Mouse (Mus musculus): ENCODE results near the gene Best1. TPM values are rescaled to one million over a fixed set of nuclear protein-coding genes. Genes with fewer than 3 reads are reported as not detected.
A peak's percentile ranks its signal among the peaks of the same experiment; 100 is the strongest.

The Best1 gene
- polyA plus RNA-seq, 1 experiment from 2014 or later = 1.4 TPM

- Histone ChIP-seq H3K27ac (ENCODE audit: low read length) (peak overlapping the region; percentile 86), H3K4me2 (replicated peaks; ENCODE audit: low read depth, low read length) (peak overlapping the region; percentile 34; the same call in 1 of the 2 replicates), H3K27me3 (ENCODE audit: insufficient read depth, low read length) (no peaks in the 10 kb centered on the region), H3K9me3 (ENCODE audit: low read length) (peaks cover 11% of the 10 kb centered on the region), H3K36me3 (ENCODE audit: insufficient read depth, low read length) (no peaks in the 10 kb centered on the region), H3K9ac (replicated peaks; ENCODE audit: low read length) (peak overlapping the region; percentile 46), H3K4me3 (ENCODE audit: low read length) (no peak overlapping the region), H3K4me1 (ENCODE audit: insufficient read depth, low read length) (peaks cover 11% of the 10 kb centered on the region)
- 21% methylated on average over 7 of the region's 7 CpGs for WGBS
- ATAC-seq (ENCODE audit: low FRiP score, low TSS enrichment) = peak; percentile 89
Observed at GRCm38 (mm10) chr19:9954055-9954810, 47.2 kb downstream of the Best1 start.

DNA sequence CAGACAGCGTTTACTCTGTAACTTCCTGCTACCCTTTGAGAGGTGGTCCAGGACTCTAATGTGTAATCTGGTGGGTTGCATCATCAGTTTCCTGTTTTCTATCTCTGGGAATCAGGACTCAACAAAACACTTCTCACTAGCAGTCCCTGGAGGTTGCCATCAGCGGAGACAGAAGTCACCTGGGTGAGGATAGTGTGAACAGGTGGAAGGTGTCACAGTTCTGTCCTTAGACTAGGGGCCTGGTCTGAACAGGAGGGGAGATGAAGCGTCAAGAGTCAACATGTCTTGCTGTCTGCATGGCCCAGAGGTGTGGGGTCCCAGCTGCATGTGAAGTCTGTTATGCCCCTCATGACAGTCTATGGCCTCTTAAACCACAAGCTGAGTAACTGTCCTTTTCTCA, 48.5 kb downstream of the Best1 start:
- Histone ChIP-seq H3K9me3 (ENCODE audit: low read length) (peaks cover 11% of the 10 kb centered on the region), H3K4me1 (ENCODE audit: insufficient read depth, low read length) (peaks cover 11% of the 10 kb centered on the region), H3K27me3 (ENCODE audit: insufficient read depth, low read length) (no peaks in the 10 kb centered on the region), H3K27ac (ENCODE audit: low read length) (no peak overlapping the region), H3K4me2 (replicated peaks; ENCODE audit: low read depth, low read length) (no peak overlapping the region), H3K4me3 (ENCODE audit: low read length) (no peak overlapping the region), H3K9ac (replicated peaks; ENCODE audit: low read length) (no peak overlapping the region), H3K36me3 (ENCODE audit: insufficient read depth, low read length) (no peaks in the 10 kb centered on the region)
- 88% methylated on average over 3 of the region's 3 CpGs for WGBS
- ATAC-seq (ENCODE audit: low FRiP score, low TSS enrichment) = no peak

- Histone ChIP-seq H3K4me2 (replicated peaks; ENCODE audit: low read depth, low read length) (no peak overlapping the region), H3K27me3 (ENCODE audit: insufficient read depth, low read length) (no peaks in the 10 kb centered on the region), H3K9ac (replicated peaks; ENCODE audit: low read length) (no peak overlapping the region), H3K27ac (ENCODE audit: low read length) (no peak overlapping the region), H3K4me3 (ENCODE audit: low read length) (no peak overlapping the region), H3K9me3 (ENCODE audit: low read length) (peaks cover 11% of the 10 kb centered on the region), H3K4me1 (ENCODE audit: insufficient read depth, low read length) (peaks cover 11% of the 10 kb centered on the region), H3K36me3 (ENCODE audit: insufficient read depth, low read length) (no peaks in the 10 kb centered on the region)
- no peak for ATAC-seq (ENCODE audit: low FRiP score, low TSS enrichment)
- WGBS = 67% methylated on average over 3 of the region's 3 CpGs
Observed at GRCm38 (mm10) chr19:9952390-9952789, 49.0 kb downstream of the Best1 start.

DNA sequence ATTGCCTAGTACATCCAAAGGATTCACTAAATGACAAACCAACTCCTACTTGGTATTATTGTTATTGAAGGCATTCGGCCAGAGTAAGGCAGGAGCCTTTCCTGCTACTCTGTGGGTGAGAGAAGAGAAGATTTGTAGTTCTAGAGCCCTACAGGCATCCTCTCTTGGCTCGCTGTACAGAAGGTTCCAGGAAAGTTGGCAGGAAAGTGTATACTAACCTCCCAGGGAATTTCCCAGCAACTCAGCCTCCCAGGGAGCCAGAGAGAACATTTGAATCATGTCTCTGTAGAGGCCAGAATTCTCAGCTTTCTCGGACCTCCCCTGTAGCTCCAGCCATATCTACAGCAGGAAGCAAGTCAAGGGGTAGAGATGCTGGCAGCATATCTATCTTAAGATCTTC, 54.4 kb downstream of the Best1 start:
- Histone ChIP-seq H3K4me2 (replicated peaks; ENCODE audit: low read depth, low read length) (no peak overlapping the region), H3K27me3 (ENCODE audit: insufficient read depth, low read length) (no peaks in the 10 kb centered on the region), H3K27ac (ENCODE audit: low read length) (no peak overlapping the region), H3K36me3 (ENCODE audit: insufficient read depth, low read length) (no peaks in the 10 kb centered on the region), H3K4me3 (ENCODE audit: low read length) (no peak overlapping the region), H3K9me3 (ENCODE audit: low read length) (peaks cover 2% of the 10 kb centered on the region; the same call in 1 of the 2 replicates), H3K9ac (replicated peaks; ENCODE audit: low read length) (no peak overlapping the region), H3K4me1 (ENCODE audit: insufficient read depth, low read length) (peaks cover 11% of the 10 kb centered on the region)
- WGBS = 61% methylated on average over 3 of the region's 3 CpGs
- ATAC-seq (ENCODE audit: low FRiP score, low TSS enrichment) = no peak

DNA sequence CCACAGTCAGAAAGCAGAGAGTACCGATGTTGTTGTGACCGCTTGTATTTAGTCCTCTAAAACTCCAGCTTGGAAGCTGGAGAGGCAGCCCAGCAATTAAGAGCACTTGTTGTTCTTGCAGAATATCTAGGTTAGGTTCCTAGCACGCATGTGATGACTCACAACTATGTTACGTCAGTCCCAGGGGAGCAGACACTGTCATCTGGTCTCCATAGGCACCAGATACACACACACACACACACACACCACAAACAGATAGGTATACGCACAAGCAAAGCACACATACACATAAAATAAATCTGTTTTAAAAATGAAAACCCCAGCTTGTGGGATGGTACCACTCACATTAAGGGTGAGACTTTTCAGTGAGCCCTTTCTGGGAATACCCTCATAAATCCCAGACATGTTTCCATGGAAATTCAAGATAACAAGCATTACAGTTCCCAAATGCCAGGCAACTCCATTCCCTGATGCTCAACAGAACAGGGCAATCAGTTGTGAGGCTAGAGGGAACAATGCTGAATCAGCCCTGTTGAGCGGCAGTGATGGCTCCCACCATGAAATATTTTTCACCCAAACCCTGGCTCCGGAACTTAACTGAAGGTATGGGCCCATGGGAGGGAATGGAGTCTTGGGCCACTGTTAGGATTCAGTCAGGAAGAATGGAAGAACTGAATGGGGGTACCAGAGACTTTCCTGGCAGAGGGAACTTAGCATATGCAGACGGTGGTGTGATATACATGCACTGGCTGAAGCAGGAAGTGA, 55.5 kb downstream of the Best1 start:
- Histone ChIP-seq H3K36me3 (ENCODE audit: insufficient read depth, low read length) (no peaks in the 10 kb centered on the region), H3K9me3 (ENCODE audit: low read length) (peaks cover 2% of the 10 kb centered on the region; the same call in 1 of the 2 replicates), H3K4me2 (replicated peaks; ENCODE audit: low read depth, low read length) (no peak overlapping the region), H3K9ac (replicated peaks; ENCODE audit: low read length) (no peak overlapping the region), H3K4me1 (ENCODE audit: insufficient read depth, low read length) (peaks cover 14% of the 10 kb centered on the region), H3K4me3 (ENCODE audit: low read length) (no peak overlapping the region), H3K27me3 (ENCODE audit: insufficient read depth, low read length) (no peaks in the 10 kb centered on the region), H3K27ac (ENCODE audit: low read length) (no peak overlapping the region)
- 88% methylated on average over 8 of the region's 8 CpGs for WGBS
- ATAC-seq (ENCODE audit: low FRiP score, low TSS enrichment) = no peak

GRCm38 (mm10) chr19:9942539-9943533, 58.6 kb downstream of the Best1 start:
- H3K9me3 ChIP-seq (ENCODE audit: low read length) = no peaks in the 10 kb centered on the region
- no peak overlapping the region for H3K4me2 ChIP-seq (replicated peaks; ENCODE audit: low read depth, low read length)
- WGBS = 42% methylated on average over 10 of the region's 10 CpGs
- H3K4me3 ChIP-seq (ENCODE audit: low read length) = no peak overlapping the region
- peak; percentile 60; the same call in 1 of the 2 replicates for ATAC-seq (ENCODE audit: low FRiP score, low TSS enrichment)
- no peak overlapping the region for H3K9ac ChIP-seq (replicated peaks; ENCODE audit: low read length)
- H3K27me3 ChIP-seq (ENCODE audit: insufficient read depth, low read length) = no peaks in the 10 kb centered on the region
- no peaks in the 10 kb centered on the region for H3K36me3 ChIP-seq (ENCODE audit: insufficient read depth, low read length)
- H3K4me1 ChIP-seq (ENCODE audit: insufficient read depth, low read length) = peaks cover 14% of the 10 kb centered on the region
- no peak overlapping the region for H3K27ac ChIP-seq (ENCODE audit: low read length)

- Histone ChIP-seq H3K27ac (ENCODE audit: low read length) (no peak overlapping the region), H3K9me3 (ENCODE audit: low read length) (no peaks in the 10 kb centered on the region), H3K4me1 (ENCODE audit: insufficient read depth, low read length) (peaks cover 14% of the 10 kb centered on the region), H3K4me2 (replicated peaks; ENCODE audit: low read depth, low read length) (no peak overlapping the region), H3K36me3 (ENCODE audit: insufficient read depth, low read length) (no peaks in the 10 kb centered on the region), H3K9ac (replicated peaks; ENCODE audit: low read length) (no peak overlapping the region), H3K4me3 (ENCODE audit: low read length) (no peak overlapping the region), H3K27me3 (ENCODE audit: insufficient read depth, low read length) (no peaks in the 10 kb centered on the region)
- WGBS = 30% methylated on average over 1 of the region's 1 CpGs
- ATAC-seq (ENCODE audit: low FRiP score, low TSS enrichment) = peak; percentile 63
Observed at GRCm38 (mm10) chr19:9941809-9942208, 59.6 kb downstream of the Best1 start.

DNA sequence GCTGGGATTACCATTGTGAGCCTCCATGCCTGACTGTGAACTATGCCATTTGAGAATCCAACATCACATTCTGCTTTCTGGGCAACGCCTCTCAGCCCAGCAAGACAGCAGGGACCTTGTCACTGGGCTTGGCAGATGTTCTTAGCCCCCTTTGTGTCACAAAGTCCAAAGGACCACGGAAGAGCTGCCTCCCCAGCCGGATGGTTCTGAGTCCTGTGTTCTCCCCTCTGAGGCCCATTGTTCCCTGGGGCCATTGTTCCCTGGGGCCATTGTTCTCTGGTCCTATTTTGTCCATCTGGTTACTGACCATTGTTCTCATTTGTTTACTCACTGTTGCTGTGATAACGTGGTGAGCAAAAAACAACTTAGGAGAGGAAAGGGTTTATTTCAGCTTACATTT, 60.5 kb downstream of the Best1 start:
- H3K4me2 ChIP-seq (replicated peaks; ENCODE audit: low read depth, low read length) = no peak overlapping the region
- ATAC-seq (ENCODE audit: low FRiP score, low TSS enrichment) = no peak

GRCm38 (mm10) chr19:9939841-9940240, 61.6 kb downstream of the Best1 start:
- Histone ChIP-seq H3K27ac (ENCODE audit: low read length) (no peak overlapping the region), H3K9me3 (ENCODE audit: low read length) (no peaks in the 10 kb centered on the region), H3K4me2 (replicated peaks; ENCODE audit: low read depth, low read length) (no peak overlapping the region), H3K4me1 (ENCODE audit: insufficient read depth, low read length) (peaks cover 21% of the 10 kb centered on the region), H3K36me3 (ENCODE audit: insufficient read depth, low read length) (no peaks in the 10 kb centered on the region), H3K4me3 (ENCODE audit: low read length) (no peak overlapping the region), H3K9ac (replicated peaks; ENCODE audit: low read length) (no peak overlapping the region), H3K27me3 (ENCODE audit: insufficient read depth, low read length) (no peaks in the 10 kb centered on the region)
- no peak for ATAC-seq (ENCODE audit: low FRiP score, low TSS enrichment)
- 59% methylated on average over 7 of the region's 7 CpGs for WGBS

More for the DNA sequence above, 60.5 kb downstream of the Best1 start:
- H3K9ac ChIP-seq (replicated peaks; ENCODE audit: low read length) = no peak overlapping the region
- H3K4me1 ChIP-seq (ENCODE audit: insufficient read depth, low read length) = peaks cover 19% of the 10 kb centered on the region
- no peaks in the 10 kb centered on the region for H3K36me3 ChIP-seq (ENCODE audit: insufficient read depth, low read length)
- WGBS = 53% methylated on average over 4 of the region's 4 CpGs
- H3K27me3 ChIP-seq (ENCODE audit: insufficient read depth, low read length) = no peaks in the 10 kb centered on the region
- H3K4me3 ChIP-seq (ENCODE audit: low read length) = no peak overlapping the region
- no peaks in the 10 kb centered on the region for H3K9me3 ChIP-seq (ENCODE audit: low read length)
- H3K27ac ChIP-seq (ENCODE audit: low read length) = no peak overlapping the region
